Mouse (Mus musculus): Measurements from ENCODE around the gene Gna13.

GRCm38 (mm10) chr11:109441119-109441518, 78.5 kb downstream of the Gna13 start:
- TF ChIP-seq CTCF (conservative IDR thresholded peaks at IDR 0.05; ENCODE audit: low read length) (peak; percentile 79), NANOG (IDR thresholded peaks at IDR 0.05; ENCODE audit: borderline replicate concordance, low read length) (no peak), POU5F1 (IDR thresholded peaks at IDR 0.05; ENCODE audit: borderline replicate concordance, low read length) (no peak)
